Mouse (Mus musculus) c-Kit-positive CD71-negative TER-119-negative erythroid progenitor cells, embryonic 14.5 days (primary cell): ENCODE measurements around the gene Aes.

ENCODE experiments used
- DNase-seq: peaks from one replicate; pipeline ENCODE4 v3.0.0-alpha.2; 2013; ENCODE audit warnings: low read depth

The Aes gene

GRCm38 (mm10) chr10:81545161-81545747 lies 14.0 kb upstream of the Aes start, which contains the start of gene Gna11:
Gene Gna11, minus strand, starts transcription at chr10:81545190.
- DNase-seq: peak; percentile 96

GRCm38 (mm10) chr10:81546332-81546731 lies 13.0 kb upstream of the Aes start:
- DNase-seq: no peak

- no peak for DNase-seq
Measured at GRCm38 (mm10) chr10:81546788-81547571, 12.3 kb upstream of the Aes start.

- DNase-seq: no peak
Measured at GRCm38 (mm10) chr10:81548944-81549343, 10.3 kb upstream of the Aes start.

- DNase-seq: peak; percentile 72
Measured at GRCm38 (mm10) chr10:81550257-81550656, 9.0 kb upstream of the Aes start.

- peak; percentile 74 for DNase-seq
Measured at GRCm38 (mm10) chr10:81551597-81552102, 7.6 kb upstream of the Aes start.

- DNase-seq: no peak
Measured at GRCm38 (mm10) chr10:81553232-81553631, 6.1 kb upstream of the Aes start.

GRCm38 (mm10) chr10:81553807-81554755 lies 5.2 kb upstream of the Aes start:
- no peak for DNase-seq

GRCm38 (mm10) chr10:81556282-81556681 lies 3.0 kb upstream of the Aes start:
- DNase-seq: no peak

GRCm38 (mm10) chr10:81557491-81557890 lies 1.8 kb upstream of the Aes start:
- DNase-seq: no peak

GRCm38 (mm10) chr10:81559627-81560539 lies 595 bp downstream of the Aes start:
- no peak for DNase-seq

- DNase-seq: no peak
Measured at GRCm38 (mm10) chr10:81560719-81561459, 1.6 kb downstream of the Aes start.

- DNase-seq: no peak
Measured at GRCm38 (mm10) chr10:81562411-81562810, 3.1 kb downstream of the Aes start.

- no peak for DNase-seq
Measured at GRCm38 (mm10) chr10:81563481-81563880, 4.2 kb downstream of the Aes start.

- DNase-seq: no peak
Measured at GRCm38 (mm10) chr10:81564216-81564615, 4.9 kb downstream of the Aes start.

GRCm38 (mm10) chr10:81564734-81565133 lies 5.4 kb downstream of the Aes start:
- no peak for DNase-seq

GRCm38 (mm10) chr10:81565257-81566228 lies 6.3 kb downstream of the Aes start:
- DNase-seq: no peak

GRCm38 (mm10) chr10:81568381-81569191 lies 9.3 kb downstream of the Aes start:
- DNase-seq: no peak
